Mouse (Mus musculus): ENCODE measurements at regions not wholly inside any gene's neighbourhood (a gene's known extent, or its start where the extent isn't known, plus 50 kb on each side); places are given as distances from the start of the nearest gene placed in this dataset.

DNA sequence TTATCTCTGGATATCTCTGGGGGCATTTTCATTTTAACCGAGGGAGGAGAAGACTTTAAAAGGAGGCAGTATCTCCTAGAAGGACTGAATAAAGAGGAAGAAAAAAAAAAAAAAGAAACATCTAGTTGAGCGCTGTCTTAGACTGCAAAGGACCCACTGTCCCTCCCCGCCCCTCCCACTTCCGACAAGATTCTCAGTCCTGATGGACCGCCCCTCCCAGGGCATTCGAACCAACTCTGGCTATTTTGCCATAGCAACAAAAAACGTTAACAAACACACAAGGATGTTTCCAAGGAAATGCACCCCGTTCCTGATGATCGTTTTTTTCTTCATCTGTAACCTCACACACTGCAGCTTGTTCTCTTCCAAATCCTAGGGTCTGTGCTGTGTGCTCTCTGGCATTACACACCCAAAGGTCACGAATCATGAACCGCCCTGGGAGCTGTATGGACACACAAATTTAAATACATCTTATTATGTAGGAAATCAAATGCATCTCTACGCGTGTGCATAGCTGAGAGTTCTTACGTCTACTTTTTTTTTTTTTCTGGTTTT lies 75.8 kb downstream of the Rnd3 start:
- CTCF ChIA-PET: no interaction called here

DNA sequence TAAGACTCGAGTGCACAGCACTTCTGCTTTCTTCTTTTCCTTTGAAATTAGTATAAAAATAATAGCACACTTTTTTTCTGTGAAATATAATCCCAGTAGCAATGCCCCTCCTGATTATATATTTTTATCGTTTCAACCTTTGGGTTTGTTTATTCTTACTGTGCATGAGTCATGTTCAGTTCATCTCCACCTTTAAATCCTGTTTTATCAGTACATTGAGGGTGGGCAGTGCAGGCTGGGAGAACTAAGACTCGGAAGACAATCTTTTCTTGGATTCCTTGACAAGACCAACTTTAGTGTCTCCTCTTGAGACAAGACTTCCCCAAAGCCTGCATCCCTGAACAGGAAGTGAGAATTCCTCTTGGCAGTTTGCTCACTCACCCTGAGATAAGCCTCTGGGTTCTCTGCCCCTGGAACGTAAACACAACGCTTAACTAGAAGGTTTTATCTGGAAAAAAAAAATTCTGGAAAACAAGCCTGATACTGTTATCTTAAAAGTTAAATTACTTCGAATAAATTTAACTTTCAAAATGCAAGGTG lies 76.5 kb downstream of the Rnd3 start:
- CTCF ChIA-PET: no interaction called here

DNA sequence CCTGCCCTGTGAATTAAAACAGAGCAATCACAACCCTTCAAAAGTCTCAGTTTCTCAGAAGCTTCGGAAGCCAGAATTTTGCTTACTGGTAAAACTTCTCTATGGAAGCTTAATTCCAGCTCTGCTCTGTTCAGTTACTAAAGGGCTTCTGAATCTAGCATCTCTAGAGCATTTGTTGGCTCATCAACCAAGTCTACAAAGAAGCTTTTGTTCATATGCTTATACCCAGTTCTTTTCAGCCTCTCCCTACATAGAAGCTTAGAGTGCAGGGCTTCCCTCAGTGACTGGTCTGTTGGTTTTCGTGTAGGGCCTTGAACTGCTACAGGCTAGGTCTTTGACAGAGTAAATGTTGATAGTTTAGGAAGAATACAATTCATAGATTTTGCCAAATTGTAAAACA lies 78.0 kb downstream of the Rnd3 start:
- CTCF ChIA-PET: no interaction called here

DNA sequence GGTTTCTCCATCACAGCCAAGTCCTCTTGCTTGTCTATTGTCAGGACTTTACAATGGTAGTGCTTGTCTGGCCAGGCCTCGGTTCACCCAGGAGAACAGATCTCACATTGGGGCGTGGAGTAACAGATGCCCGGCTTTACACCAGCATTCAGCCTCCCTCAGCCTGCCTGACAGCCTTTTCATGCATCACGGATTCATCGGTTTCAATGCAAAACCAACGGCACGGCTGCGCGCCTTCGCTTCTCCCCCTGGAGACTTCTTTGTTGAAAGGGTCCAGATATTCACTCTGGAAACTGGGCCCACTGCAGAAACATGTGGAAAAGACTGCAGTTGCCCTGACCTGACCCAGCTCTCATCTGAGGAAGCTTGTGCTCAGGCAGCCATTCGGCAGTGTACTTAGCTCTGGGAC lies 82.5 kb downstream of the Rnd3 start:
- CTCF ChIA-PET: no interaction called here

DNA sequence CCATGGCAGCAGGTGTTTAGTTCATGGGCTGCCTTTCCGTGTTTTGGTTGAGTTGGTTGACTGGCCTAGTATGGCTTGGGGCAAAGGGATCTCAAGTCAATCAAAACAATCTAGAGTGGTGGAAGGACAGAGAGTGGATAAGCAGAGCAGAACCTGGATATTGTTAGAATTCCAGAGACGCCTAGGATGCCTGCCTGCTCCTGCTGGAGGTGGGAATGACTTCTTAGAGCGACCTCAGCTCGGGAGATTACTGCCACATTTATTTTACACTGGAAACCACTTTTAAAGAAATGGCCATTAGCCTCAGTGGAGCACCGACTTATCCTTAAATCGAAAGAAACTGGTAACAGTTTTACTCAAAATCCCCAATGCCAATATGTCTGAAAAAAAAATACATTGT lies 83.1 kb downstream of the Rnd3 start:
- CTCF ChIA-PET: interaction anchor here (0.5 kb wide), 1 partner anchor 487 kb away, joined by 3 read pairs; no protein-coding TSS in a partner anchor

DNA sequence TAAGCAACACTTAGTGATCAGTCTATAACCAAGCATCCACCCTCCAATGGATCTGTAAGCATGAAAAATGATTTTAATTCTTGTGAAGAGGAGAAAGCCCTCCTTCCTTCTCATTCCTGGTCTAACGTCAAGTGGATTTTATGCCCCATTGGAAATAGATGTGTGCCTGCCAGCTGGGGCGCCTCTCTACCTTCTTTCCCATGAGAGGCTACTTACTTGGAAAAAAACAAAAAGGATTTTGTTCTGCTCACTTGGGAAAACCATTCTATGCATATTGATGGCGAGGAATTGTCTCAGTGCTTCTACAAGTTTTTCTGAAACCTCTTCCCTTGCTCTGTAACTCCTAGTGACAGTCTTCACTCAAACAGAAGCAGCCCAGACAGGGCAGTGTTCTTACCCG lies 84.1 kb downstream of the Rnd3 start:
- CTCF ChIA-PET: no interaction called here

DNA sequence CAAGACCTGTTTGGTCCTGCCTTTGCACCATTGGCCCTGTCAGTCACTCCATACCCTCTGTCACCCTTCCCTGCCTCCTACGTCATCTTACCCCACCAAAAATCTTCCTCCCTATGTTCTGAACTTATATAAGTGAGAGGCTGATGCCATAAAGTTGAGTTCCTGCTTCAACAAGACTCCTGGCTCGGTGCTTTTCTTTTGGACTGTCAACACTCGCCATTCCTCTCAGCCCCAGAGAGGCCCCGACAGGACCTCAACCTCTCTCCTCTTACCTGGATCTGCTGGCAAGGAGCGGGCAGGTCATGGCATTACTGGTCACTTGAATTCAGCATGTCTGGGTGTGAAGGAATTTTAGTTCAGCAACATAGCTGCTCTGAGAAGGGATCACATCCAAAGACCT lies 86.9 kb downstream of the Rnd3 start:
- CTCF ChIA-PET: no interaction called here

DNA sequence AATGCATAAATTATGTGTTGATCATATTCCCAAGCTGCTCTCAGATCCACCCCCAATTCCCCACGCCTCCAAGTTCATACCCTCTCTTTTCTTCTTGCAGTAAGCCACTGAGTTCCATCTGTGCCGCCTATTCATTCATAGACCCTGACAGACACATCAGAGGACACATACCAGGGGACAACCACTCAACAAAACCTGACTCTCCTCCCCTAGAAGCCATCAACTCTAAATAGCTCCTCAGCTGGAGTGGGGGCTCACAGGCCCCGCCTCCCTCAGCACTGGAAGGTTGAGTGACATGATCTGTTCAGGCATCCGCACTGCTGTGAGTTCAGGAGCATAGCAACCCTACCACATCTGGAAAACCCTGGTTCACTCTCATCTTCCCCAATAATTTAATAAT lies 90.8 kb downstream of the Rnd3 start:
- CTCF ChIA-PET: no interaction called here

DNA sequence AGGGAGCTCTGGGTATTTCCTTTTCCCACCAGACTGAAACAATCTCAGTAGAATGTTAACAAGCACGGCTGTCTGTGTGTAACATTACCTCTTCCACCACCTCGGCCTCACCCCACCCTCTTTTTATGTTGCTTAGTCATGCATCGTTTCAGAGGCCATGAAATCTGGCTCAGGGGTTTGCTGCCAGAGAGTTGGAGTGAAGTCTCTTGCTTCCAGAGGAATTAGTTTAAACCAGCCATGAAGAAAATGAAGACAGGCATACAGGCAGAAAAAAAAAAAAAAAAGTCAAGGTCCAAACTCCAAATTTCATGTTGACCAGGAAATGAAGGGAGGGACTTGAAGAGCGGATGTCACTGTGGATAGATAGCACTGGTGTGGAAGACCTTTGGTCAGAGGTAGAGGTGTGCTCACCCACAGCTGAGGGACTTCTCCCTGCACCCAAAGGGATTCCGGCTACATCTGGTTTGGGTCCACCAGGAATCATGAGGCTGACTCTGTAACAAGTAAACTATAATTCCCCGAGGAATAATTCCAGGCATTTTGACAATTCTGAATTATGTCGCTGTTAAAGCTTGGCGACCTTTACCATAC lies 92.7 kb downstream of the Rnd3 start:
- CTCF ChIA-PET: no interaction called here

DNA sequence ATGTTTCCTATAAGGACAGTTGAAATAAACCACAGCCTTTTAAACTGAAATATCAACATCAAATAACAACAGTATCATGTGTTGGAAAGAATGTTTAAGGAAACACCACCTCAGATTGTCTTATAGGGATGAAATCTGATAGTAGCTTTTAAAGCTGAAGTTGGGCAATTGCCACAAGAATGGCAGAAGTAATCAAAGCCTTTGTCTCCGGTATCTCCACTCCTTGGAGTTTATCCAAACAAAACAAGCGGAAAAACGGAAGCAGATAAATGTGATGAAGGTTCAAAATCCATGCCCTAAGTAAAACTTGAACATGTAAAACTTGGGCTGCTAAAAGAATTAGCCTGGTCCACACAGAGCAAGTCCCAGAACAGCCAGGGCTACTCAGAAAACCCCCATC lies 93.6 kb downstream of the Rnd3 start:
- CTCF ChIA-PET: no interaction called here

DNA sequence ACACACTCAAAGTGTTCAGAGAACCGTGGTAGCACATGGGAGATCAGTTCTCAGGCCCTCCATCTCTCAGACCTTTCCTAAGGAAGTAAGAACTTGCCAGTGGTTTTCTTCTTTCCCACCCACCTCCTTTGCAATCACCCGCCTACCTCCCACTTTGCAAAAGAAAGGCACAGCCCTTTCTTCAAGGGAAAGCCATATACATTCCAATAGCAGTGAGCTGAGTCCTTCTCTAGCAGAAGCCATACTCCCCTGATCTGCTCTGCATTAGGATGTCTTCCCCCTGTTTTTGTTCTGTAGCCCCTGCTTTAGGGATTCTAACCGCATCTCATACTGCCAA lies 99.1 kb downstream of the Rnd3 start:
- CTCF ChIA-PET: no interaction called here

DNA sequence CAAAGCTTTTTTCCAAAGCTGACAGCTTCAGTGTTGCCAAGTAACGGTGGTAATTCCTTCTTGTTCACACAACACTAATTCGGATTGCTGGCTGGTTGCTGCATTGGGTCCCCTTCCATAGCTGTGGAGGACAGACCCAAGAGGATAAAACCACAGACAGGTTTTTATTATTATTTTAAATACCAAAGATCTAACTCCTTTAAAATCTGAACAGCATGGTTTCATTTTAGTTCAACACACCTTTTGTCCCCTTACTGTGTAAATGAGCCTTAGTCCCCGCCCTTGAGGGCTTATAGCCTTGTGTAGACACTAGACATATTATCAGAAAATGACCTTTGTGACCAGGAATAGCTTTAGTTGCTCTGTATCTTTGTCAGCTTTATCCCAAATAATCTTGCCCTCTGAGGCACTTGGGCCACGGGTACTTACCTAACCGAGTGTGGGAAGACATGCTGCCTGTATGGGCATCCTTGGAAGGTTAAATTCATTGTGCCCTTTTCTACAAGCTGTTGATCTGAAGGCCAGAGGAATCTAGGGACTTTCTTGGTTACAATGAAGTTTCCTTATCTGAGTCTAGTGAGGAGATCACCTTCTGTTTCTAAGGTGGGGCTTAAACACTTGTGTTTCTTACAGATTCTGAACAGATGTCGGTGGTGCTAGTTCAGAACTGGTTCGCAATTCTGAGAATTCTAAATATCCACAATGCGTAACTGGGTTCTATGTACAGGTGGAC lies 99.6 kb downstream of the Rnd3 start:
- CTCF ChIA-PET: no interaction called here

DNA sequence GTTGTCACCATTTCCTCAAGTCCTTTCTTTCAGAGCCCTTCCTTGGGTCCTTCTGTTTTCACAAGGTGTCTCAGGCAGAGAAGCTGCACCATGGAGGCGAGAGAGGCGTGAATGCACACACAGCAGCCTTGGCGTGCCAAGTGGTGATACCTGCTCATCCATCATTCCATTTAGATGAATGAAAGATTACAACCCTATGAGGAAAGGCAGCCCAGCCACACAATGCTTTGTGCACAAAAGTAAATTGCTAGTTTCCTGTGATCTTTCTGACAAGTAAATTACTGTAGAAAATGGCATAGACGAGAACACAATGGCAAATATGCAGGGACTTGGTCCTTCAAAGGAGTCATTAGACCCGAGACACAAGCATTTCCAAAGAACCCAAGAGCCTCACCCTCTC lies 101.4 kb downstream of the Rnd3 start:
- CTCF ChIA-PET: no interaction called here

DNA sequence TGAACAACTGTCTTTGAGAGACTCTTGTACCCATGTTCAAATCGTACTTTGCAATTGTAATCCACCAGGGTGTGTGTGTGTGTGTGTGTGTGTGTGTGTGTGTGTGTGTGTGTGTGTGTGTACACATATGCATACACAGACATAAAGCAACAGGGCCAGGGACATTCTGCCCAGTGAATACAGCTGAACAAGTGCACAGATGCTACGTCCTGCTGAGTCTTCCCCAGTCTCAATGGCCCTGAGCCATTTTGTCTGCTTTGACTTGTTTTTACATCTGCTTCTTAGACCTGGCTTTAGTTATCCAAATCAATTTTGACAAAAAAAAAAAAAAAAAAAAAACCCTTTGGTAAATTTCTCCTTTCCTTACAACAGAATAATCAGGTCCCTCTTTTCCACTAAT lies 103.3 kb downstream of the Rnd3 start:
- CTCF ChIA-PET: interaction anchor here (0.7 kb wide), 1 partner anchor 100 kb away, joined by 13 read pairs; no protein-coding TSS in a partner anchor

DNA sequence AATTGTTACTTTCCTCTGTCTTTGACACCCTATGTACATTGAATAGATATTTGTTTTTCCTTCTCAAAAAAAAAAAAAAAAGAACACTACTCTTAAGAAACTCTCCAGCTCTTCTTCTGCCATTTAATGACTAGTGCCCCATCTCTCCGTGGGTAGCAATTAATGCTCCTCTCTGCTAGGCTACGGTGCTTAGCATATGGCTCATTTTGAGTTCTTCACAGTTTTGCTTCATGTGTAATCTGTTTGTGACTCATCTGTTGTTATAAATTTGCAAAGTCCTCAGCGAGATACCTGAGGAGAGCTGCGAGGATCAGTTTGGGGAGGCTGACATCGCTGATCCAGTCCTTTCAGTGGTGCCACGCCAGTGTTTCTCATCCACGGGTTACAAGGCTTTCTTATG lies 107.8 kb downstream of the Rnd3 start:
- CTCF ChIA-PET: no interaction called here

DNA sequence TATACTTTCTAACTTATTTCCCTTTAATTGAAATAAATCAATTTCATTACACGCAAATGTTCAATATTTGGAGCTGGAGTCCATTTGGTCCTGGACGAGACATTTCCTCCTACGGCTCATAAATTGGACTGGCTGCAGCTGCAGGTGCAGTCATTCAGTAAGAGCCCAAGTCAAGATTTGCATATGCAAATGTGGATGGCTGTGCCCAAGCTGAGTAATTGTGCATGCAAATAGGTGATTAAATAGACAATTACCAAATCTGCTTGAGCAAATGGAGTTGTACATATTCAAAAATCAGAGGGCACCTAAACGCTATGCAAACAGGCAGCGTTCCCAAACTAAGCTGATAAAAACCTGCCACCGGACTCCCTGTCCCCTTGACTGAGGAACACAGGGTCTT lies 110.2 kb downstream of the Rnd3 start:
- CTCF ChIA-PET: interaction anchor here (0.6 kb wide), 1 partner anchor 343 kb away, joined by 3 read pairs; no protein-coding TSS in a partner anchor

DNA sequence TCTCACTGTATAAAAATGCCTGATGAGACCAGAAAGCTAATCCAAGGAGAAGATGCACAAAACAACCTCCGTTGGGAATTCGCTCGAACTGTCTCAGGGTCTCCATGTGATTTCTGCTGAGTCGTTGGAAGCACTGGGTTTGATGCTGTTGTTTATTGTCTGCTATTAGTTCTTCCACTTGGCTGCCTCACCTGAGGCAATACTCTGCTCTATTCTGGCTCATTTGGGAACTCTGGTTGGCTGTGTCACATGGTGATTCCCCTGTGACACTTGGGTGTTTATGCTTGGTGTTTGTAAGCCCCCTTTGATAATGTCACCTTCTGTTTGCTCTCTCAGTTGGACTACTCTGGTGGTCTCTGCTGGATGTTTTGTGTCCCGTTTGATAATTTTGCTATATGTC lies 111.9 kb downstream of the Rnd3 start:
- CTCF ChIA-PET: no interaction called here

DNA sequence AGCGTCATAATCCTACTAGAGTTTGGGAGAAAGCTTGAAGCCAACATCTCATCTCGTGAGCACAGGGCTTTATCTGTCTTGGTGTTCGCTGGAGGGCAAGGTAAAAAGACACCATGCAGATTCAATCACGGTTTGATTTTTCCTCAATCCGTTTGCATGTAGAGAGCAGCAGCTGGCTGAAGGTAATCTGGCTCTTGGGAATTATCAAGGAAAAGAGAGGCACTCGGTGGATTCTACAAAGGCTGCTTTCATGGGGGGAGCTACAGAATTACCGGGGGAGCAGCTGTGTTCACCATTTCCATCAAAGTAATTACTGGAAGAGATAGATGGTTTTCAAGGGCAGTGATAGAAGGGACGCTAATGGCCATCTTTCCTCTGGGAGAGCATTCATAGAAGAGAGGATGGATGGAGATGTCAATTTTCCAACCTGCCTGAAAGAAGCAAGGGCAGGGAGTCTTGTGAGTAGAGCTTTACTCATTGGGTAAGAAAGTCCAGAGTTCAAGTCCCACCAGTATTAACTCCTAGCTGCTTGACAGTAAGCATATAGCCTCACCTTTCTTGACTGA lies 112.6 kb downstream of the Rnd3 start:
- CTCF ChIA-PET: no interaction called here

DNA sequence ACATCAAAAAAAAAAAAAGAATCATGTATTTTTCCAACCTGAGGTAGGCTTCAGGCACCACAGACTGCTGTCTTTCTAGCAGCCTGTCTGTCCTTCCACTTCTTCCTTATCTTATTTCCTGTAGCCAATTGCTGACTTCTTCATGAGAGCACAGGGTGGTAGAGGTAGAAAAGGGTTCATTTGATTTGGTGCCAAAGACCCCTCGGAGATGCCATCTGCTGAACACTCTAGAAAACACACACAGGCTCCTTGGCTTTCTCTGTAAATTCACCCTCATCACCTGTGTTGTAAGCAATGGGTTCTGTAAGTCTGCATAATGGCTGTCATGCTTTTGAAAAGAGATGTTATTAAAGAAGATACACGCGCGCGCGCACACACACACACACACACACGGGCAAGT lies 115.0 kb downstream of the Rnd3 start:
- CTCF ChIA-PET: no interaction called here

DNA sequence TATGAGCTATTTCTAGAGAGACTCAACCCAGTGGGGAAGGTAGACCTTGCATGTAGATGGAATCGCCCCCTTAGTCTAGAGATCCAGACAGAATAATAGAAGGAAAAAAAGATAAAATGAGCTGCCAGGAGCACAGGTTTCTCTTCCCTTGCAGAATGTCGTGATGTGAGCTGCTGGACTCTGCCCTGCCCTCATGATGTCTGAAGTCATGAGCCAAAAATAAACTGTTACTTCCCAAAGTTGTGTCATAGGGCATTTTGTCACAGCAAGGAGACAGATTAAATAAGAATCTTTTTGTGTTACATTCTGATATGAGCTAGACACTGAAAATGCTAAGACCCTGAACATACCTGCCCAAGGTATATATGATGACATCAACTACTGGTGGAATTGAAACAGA lies 126.4 kb downstream of the Rnd3 start:
- CTCF ChIA-PET: interaction anchor here (0.7 kb wide), 1 partner anchor 260 kb away, joined by 3 read pairs; no protein-coding TSS in a partner anchor

DNA sequence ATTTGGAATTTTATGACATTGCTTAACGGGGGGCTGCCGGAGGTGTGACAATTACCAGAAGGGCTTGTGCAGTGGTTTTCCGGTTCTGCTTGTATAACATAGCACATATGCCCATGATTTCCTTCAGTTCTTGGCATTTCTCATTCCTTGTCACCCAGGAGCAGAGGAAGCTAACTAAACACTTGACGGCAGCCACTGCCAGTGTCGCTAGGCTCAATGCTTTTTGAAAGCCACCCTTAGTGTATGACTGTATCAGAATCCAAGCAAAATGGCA lies 132.8 kb downstream of the Rnd3 start:
- CTCF ChIA-PET: no interaction called here

DNA sequence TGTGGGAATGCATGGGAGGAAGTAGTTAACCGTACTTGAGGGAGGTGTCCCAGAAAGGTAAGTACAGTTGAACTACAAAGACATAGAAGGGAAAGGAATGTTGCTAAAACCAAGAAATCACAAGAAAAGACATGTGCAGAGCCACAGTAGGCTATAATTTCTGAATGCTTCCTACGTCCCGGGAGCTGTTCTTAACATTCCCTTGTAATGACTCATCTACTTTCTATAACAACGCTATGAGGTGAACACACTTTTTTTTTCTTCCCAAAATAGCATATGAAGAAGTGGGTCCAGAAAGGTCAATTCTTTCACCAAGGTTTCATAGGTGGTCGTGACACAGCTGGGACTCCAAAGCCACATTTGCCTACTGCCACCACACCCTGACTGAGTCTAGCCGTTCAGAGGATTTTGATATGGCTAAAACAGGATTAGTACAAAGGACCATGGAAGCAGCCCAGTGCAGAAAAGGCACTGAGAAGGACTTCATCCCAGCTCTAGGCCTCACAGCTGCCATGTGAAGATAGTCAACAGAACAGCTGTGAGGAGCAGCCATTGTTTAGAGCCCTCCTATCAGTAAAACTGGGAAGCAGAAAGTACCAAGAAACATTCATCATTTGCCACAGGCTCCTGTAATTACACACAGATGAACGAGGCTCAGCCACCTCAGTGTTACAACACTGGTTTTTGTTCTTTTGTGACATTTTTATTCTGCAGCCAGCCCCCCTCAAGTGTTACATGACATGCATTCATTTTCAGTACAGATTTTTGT lies 133.4 kb downstream of the Rnd3 start:
- CTCF ChIA-PET: no interaction called here

DNA sequence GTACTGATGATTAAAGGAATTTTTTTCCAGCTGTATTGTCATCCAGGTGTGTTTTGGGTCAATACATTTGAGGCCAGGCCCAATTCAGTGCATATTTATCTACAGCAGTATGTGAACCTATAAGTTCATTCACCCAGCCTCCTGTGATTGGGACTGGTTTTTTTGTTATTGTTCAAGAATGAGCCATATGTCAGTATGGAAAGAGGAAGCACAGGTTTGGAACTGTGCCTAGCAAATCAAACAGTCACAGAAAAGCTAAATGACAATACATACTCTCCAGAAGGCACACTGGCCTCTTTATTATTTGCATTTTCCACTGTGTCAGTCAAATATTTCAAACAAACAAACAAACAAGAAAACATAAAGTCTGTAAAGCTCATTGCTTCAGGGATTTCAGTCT lies 134.7 kb downstream of the Rnd3 start:
- CTCF ChIA-PET: no interaction called here
